Mouse (Mus musculus) ovary, adult 10 weeks (tissue): ENCODE results near the gene Pheta2. TPM values are rescaled to one million over a fixed set of nuclear protein-coding genes. Genes with fewer than 3 reads are reported as not detected.

Experiments
- polyA plus RNA-seq: library from polyadenylated mRNA; stranded (reverse); fragments of 350-450 nt; fragmentation: Illumina TruSeq; extraction: RNeasy Lipid Tissue Mini Kit (QIAGEN cat#74804); gene quantifications from one replicate; pipeline ENCODE4 v1.2.3, GENCODE M21; 2014

Gene Pheta2
- 2.2 TPM for polyA plus RNA-seq

DNA sequence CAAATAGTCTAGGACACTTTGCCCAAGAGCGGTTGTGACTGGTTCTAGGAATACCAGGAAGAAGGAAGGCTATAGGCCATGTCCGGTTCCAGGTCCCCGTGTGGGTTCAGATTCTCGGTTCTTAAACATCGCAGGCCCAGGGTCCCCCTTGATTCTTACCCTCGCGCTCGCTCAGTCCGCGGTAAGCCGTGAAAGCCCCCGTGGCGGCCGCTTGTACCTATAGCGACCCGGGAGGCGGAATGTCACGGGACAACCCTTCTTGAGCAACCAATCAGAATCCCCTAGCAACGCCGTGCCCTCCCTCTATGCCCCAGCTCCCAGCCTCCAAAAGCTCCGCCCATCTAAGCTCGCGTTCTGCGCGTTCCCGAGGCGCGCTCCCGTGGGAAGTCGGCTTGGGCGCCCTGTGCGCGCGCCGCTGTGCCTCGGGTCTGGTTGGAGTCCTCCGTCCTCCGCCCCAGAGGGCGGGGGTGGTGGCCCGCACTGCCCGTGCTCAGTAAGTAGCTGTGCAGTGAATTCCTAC lies at the start of gene Pheta2, which contains the start of the genes Naga and Smdt1:
Gene Pheta2, plus strand, starts transcription at position 350 of the 520 bp plus-strand sequence.
Gene Naga, minus strand, starts transcription at position 333 of the 520 bp plus-strand sequence.
Gene Smdt1, plus strand, starts transcription at position 367 of the 520 bp plus-strand sequence.

DNA sequence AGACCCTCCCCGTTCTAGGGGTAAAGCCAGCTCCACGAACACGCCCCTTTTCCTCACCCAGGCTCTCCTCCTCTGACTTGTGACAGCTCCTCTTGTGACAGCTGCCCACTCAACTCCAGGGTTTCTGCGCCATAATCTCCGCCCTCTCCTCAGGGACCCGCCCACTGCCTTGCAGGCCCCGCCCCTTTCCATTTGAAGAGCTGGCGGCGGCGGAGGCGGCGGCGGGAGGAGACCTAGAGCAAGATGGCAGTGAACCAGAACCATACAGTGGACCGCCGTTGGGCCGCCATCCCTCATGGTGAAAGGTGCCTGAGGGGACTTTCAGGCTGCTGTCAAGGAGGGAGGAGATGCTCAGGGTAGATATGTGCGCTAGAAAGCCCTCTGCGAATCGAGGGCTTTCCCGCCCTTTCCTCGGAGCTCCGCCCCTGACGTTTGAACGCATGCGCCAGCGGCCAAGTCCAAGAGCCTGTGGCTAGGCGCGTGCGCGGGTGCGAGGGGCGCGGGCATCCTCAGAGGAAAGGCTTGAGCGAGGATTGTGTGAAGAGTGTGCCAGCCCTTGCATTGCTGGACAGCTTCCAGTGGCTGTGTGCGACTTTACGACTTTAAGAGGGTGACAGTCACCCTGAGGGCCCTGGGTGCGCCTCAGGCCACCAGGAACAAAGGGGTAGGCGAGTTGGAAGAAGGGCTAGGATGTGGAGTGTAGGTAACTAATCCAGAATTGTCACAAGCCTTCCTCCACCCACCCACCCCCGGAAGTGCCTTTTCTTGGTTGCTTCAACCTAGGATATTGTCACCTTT lies 39.8 kb upstream of the Pheta2 start, which contains the start of gene Wbp2nl:
Gene Wbp2nl, plus strand, starts transcription at position 191 of the 798 bp plus-strand sequence.

DNA sequence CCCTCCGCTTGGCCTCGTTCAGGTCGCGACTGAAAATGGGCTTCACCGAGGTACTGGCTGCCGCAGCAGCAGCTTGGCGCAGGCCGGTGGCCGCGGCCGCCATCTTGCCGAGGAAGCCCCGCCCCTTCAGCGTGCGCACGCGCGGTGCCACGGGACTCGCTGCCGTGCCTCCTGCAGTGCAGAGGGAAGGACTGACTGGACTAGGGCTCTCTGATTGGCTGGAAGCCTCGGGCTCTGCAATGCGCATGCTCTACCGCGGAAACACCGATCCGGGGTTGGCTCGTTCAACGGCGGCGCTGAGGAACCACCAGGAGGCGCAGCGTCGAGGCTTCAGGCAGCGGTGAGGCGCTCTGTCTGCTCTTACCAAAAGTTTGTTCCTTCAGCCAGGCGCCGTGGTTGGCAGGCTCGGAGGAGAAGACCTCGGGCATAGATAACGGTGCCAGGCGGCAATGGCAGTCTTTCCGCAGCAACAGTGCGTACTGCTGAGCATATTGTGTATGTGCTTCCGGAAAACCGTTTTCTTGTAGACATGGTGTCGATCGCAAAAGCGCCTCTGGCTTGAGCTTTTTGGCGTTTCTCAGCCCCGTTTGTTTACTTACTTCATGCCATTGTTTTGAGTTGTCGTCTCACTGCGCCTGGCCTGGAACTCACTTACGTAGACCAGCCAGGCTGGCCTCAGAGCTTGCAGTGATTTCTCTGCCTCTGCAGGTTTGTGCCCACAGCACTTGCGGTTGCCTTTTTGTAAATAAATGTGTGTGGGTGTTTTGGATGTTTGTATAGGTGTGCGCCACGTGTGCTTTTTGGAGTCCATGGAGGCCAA lies 15.6 kb downstream of the Pheta2 start, which contains the start of gene Ndufa6:
Gene Ndufa6, minus strand, starts transcription at position 197 of the 820 bp plus-strand sequence.

DNA sequence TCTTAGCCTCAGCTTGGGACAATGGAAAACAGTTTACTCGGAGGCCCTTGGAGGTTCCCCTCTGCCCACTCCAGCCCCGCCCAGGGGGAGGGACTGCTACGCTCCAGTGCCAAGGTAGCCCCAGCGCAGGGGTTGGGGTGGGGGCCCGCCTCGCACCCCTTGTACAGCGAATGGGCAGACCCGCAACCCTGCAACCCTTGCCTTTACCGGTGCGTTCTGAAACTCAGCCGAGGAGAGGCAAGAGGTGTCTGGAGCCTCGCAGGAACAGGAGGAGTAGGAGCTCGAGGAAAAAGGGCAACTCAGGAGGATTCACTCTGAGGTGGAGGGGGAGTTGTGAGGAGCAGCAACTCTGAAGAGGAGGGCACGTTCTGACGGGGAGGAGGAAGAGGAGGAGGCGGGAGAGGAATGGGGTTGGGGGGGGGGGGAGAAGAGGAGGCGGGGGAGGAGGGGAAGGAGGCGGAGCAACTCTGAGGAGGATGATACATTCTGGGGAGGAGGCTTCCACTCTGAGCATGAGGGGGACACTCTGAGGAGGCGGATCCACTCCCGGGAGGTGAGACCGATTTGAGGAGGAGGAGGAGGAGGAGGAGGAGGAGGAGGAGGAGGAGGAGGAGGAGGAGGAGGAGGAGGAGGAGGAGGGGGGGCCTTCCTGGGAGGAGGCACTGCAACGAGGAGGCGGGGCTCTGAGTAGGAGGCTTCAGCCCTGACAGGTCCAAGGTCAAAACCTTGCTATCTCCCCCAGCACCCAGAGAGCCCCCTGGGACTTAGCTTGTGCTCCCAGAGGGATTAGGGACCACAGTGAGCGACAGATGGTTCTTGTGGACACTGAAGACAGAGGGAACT lies 41.4 kb downstream of the Pheta2 start, which contains the start of gene Cyp2d22:
Gene Cyp2d22, minus strand, starts transcription at position 390 of the 843 bp plus-strand sequence.

DNA sequence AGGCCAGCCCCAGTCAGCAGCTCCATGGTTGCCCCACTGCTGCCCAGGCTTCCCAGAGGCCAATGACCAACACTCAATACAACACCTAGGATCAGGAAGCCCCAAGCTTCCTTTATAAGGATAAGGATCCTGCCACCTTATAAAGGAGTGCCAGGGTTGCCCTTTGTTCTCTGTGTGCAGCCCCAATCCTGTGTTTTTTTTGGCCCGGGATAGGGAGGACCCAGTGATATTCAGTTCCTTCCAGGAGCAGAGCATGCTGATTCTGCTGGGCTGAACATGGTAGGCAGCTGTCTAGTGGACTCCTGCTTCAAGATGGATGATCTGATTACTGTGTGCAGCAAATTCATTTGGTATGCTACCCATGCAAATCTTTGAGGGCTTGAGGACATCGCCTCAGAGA lies 55.2 kb downstream of the Pheta2 start, which contains the start of gene Cyp2d11:
Gene Cyp2d11, minus strand, starts transcription at position 101 of the 400 bp plus-strand sequence.

Other genes with a start within 250 kb of the Pheta2 start
- gene Ccdc134, start 211.0 kb upstream of the Pheta2 start, polyA plus RNA-seq, result 1.4 TPM
- gene Srebf2, start 191.8 kb upstream of the Pheta2 start, polyA plus RNA-seq, result 9.6 TPM
- not detected for gene Shisa8, start 126.1 kb upstream of the Pheta2 start, polyA plus RNA-seq
- not detected for gene Tnfrsf13c, start 114.6 kb upstream of the Pheta2 start, polyA plus RNA-seq
- 2.6 TPM for gene Cenpm, start 94.2 kb upstream of the Pheta2 start, polyA plus RNA-seq
- not detected for gene 1500009C09Rik, start 86.5 kb upstream of the Pheta2 start, polyA plus RNA-seq
- 0.63 TPM for gene Sept3, start 64.0 kb upstream of the Pheta2 start, polyA plus RNA-seq
- gene Wbp2nl, start 40.0 kb upstream of the Pheta2 start, polyA plus RNA-seq, result not detected
- 20.9 TPM for gene Naga, start within 50 bp of the Pheta2 start, polyA plus RNA-seq
- 16.3 TPM for gene Smdt1, start within 50 bp of the Pheta2 start, polyA plus RNA-seq
- 257 TPM for gene Ndufa6, start 15.4 kb downstream of the Pheta2 start, polyA plus RNA-seq
- 16.5 TPM for gene Cyp2d22, start 41.3 kb downstream of the Pheta2 start, polyA plus RNA-seq
- gene Cyp2d11, start 55.1 kb downstream of the Pheta2 start, polyA plus RNA-seq, result not detected
- gene Cyp2d10, start 68.3 kb downstream of the Pheta2 start, polyA plus RNA-seq, result not detected
- gene Cyp2d9, start 94.5 kb downstream of the Pheta2 start, polyA plus RNA-seq, result not detected
- not detected for gene Cyp2d12, start 216.1 kb downstream of the Pheta2 start, polyA plus RNA-seq